Mouse (Mus musculus) limb, embryonic 14.5 days (tissue): ENCODE measurements around the gene Mfsd2a. TPM values are rescaled to one million over a fixed set of nuclear protein-coding genes. Genes with fewer than 3 reads are reported as not detected.

ENCODE experiments used
- ATAC-seq: fragments of 200-750 bp; cut with Nextera tagmentation; 2 replicates; pipeline ENCODE4 v1.8.0; 2017; ENCODE audit warnings: low read depth, moderate number of reproducible peaks, moderate TSS enrichment; ENCODE audit not compliant: low FRiP score
- DNase-seq: peaks from one replicate; pipeline ENCODE4 v3.0.0-alpha.2; 2015; ENCODE audit warnings: low spot score
- H3K27ac ChIP-seq: fragments of 300-500 bp; sonication (generic); replicated peaks from 2 replicates; pipeline ENCODE4 v1.5.1; 2014; ENCODE audit warnings: low read depth, mild to moderate bottlenecking, low read length, moderate library complexity, mixed read lengths
- H3K27me3 ChIP-seq: fragments of 300-500 bp; sonication (generic); 2 replicates; pipeline ENCODE4 v1.6.1; 2014; ENCODE audit warnings: low read length, mixed read lengths; ENCODE audit not compliant: control insufficient read depth, insufficient read depth
- H3K36me3 ChIP-seq: fragments of 300-500 bp; sonication (generic); 2 replicates; pipeline ENCODE4 v1.6.1; 2014; ENCODE audit warnings: mild to moderate bottlenecking, low read length, moderate library complexity, mixed read lengths; ENCODE audit not compliant: control insufficient read depth, insufficient read depth
- H3K4me1 ChIP-seq: fragments of 300-500 bp; sonication (generic); 2 replicates; pipeline ENCODE4 v1.6.1; 2014; ENCODE audit warnings: antibody characterized with exemption, low read length, mixed read lengths; ENCODE audit not compliant: control insufficient read depth, insufficient read depth
- H3K4me2 ChIP-seq: fragments of 300-500 bp; sonication (generic); replicated peaks from 2 replicates; pipeline ENCODE4 v1.6.1; 2014; ENCODE audit warnings: low read depth, mild to moderate bottlenecking, low read length, moderate library complexity; ENCODE audit not compliant: severe bottlenecking
- H3K4me3 ChIP-seq: fragments of 300-500 bp; sonication (generic); replicated peaks from 2 replicates; pipeline ENCODE4 v1.5.1; 2014; ENCODE audit warnings: low read length
- H3K9ac ChIP-seq: fragments of 300-500 bp; sonication (generic); 2 replicates; pipeline ENCODE4 v1.6.1; 2014; ENCODE audit warnings: mild to moderate bottlenecking, low read depth, low read length, moderate library complexity; ENCODE audit not compliant: severe bottlenecking
- H3K9me3 ChIP-seq: fragments of 300-500 bp; sonication (generic); 2 replicates; pipeline ENCODE4 v1.6.1; 2016; ENCODE audit warnings: low read length; ENCODE audit not compliant: control insufficient read depth
- POLR2A ChIP-seq: fragments of 200-500 bp; IDR thresholded peaks from 2 replicates; pipeline ENCODE4 v1.8.0; 2012; ENCODE audit warnings: inconsistent platforms, mild to moderate bottlenecking, moderate library complexity, borderline replicate concordance; ENCODE audit not compliant: insufficient read depth, insufficient read length; ENCODE audit errors: extremely low read depth
- WGBS: fragments of 180-500 bp; shearing (Covaris S2); extraction: QIAGEN DNeasy Blood & Tissue Kit; methylation state at CpG from one replicate; pipeline ENCODE4 v1.1.7; 2014; 5-methylcytosine and 5-hydroxymethylcytosine counted together
- polyA plus RNA-seq, 2 experiments: library from polyadenylated mRNA; depleted of rRNA in 1 of 2; stranded (reverse) in 1 of 2; unstranded in 1 of 2; fragments of >200 nt; fragmentation: Nextera tagmentation in 1 of 2; extraction: Ambion mirVana in 1 of 2; gene quantifications; 2 replicates each; pipeline versions ENCODE4 v1.2.1 to v1.2.3; 2012 to 2014

Mfsd2a gene
- polyA plus RNA-seq, 2 experiments: 9.3 to 13.1 TPM

- no peak overlapping the region for H3K4me3 ChIP-seq
- H3K4me1 ChIP-seq: no peaks in the 10 kb centered on the region
- H3K9me3 ChIP-seq: no peaks in the 10 kb centered on the region
- DNase-seq (no peak), ATAC-seq (no peak)
- no peak for TF ChIP-seq POLR2A
- no peaks in the 10 kb centered on the region for H3K27me3 ChIP-seq
- H3K27ac ChIP-seq: no peak overlapping the region
- no peak overlapping the region for H3K9ac ChIP-seq
- WGBS: 78% methylated on average over 9 of the region's 9 CpGs
- no peak overlapping the region for H3K4me2 ChIP-seq
- H3K36me3 ChIP-seq: no peaks in the 10 kb centered on the region
Observed at GRCm38 (mm10) chr4:122935466-122936099, 25.4 kb downstream of the Mfsd2a start.

- DNase-seq: no peak
- Histone ChIP-seq H3K27me3 (no peaks in the 10 kb centered on the region), H3K36me3 (no peaks in the 10 kb centered on the region), H3K9ac (no peak overlapping the region), H3K4me1 (no peaks in the 10 kb centered on the region), H3K27ac (no peak overlapping the region), H3K9me3 (no peaks in the 10 kb centered on the region), H3K4me3 (no peak overlapping the region), H3K4me2 (no peak overlapping the region)
- no peak for TF ChIP-seq POLR2A
- no peak for ATAC-seq
- 45% methylated on average over 3 of the region's 3 CpGs for WGBS
Observed at GRCm38 (mm10) chr4:122933857-122934256, 27.1 kb downstream of the Mfsd2a start.

GRCm38 (mm10) chr4:122933051-122933591, 27.9 kb downstream of the Mfsd2a start:
- Histone ChIP-seq H3K4me3 (no peak overlapping the region), H3K27ac (no peak overlapping the region), H3K4me2 (no peak overlapping the region), H3K9me3 (no peaks in the 10 kb centered on the region), H3K36me3 (no peaks in the 10 kb centered on the region), H3K27me3 (no peaks in the 10 kb centered on the region), H3K4me1 (no peaks in the 10 kb centered on the region), H3K9ac (no peak overlapping the region)
- ATAC-seq: no peak
- TF ChIP-seq POLR2A: no peak
- no peak for DNase-seq
- WGBS: 62% methylated on average over 3 of the region's 3 CpGs

- WGBS: 70% methylated on average over 8 of the region's 8 CpGs
- Histone ChIP-seq H3K4me3 (no peak overlapping the region), H3K9me3 (no peaks in the 10 kb centered on the region)
Observed at GRCm38 (mm10) chr4:122932239-122932978, 28.6 kb downstream of the Mfsd2a start.

GRCm38 (mm10) chr4:122930939-122931590, 29.9 kb downstream of the Mfsd2a start:
- WGBS: 84% methylated on average over 2 of the region's 2 CpGs
- ATAC-seq: no peak
- no peak for DNase-seq
- no peak overlapping the region for H3K27ac ChIP-seq
- H3K4me2 ChIP-seq: no peak overlapping the region
- H3K4me3 ChIP-seq: no peak overlapping the region
- no peaks in the 10 kb centered on the region for H3K4me1 ChIP-seq
- no peaks in the 10 kb centered on the region for H3K9me3 ChIP-seq
- no peaks in the 10 kb centered on the region for H3K36me3 ChIP-seq
- H3K27me3 ChIP-seq: no peaks in the 10 kb centered on the region
- TF ChIP-seq POLR2A: no peak
- no peak overlapping the region for H3K9ac ChIP-seq

More at GRCm38 (mm10) chr4:122932239-122932978, 28.6 kb downstream of the Mfsd2a start:
- Histone ChIP-seq H3K4me2 (no peak overlapping the region), H3K27me3 (no peaks in the 10 kb centered on the region), H3K9ac (no peak overlapping the region), H3K4me1 (no peaks in the 10 kb centered on the region), H3K36me3 (no peaks in the 10 kb centered on the region), H3K27ac (no peak overlapping the region)
- no peak for DNase-seq
- no peak for ATAC-seq
- TF ChIP-seq POLR2A: no peak
